Mouse (Mus musculus) stomach, postnatal 0 days (tissue): ENCODE data around the gene Atp2b2. TPM values are rescaled to one million over a fixed set of nuclear protein-coding genes. Genes with fewer than 3 reads are reported as not detected.

Experiments used
- ATAC-seq: fragments of 200-750 bp; cut with Nextera tagmentation; 2 replicates; pipeline ENCODE4 v1.8.0; 2017; ENCODE audit not compliant: low FRiP score, low TSS enrichment
- DNase-seq: peaks from one replicate; pipeline ENCODE4 v3.0.0-alpha.2; 2016; ENCODE audit warnings: low spot score
- H3K27ac ChIP-seq: fragments of 300-500 bp; sonication (generic); replicated peaks from 2 replicates; pipeline ENCODE4 v1.5.1; 2014; ENCODE audit warnings: mild to moderate bottlenecking, control low read depth
- H3K27me3 ChIP-seq: fragments of 300-500 bp; sonication (generic); 2 replicates; pipeline ENCODE4 v1.6.1; 2014; ENCODE audit warnings: low read length; ENCODE audit not compliant: control insufficient read depth, insufficient read depth
- H3K36me3 ChIP-seq: fragments of 300-500 bp; sonication (generic); 2 replicates; pipeline ENCODE4 v1.6.1; 2014; ENCODE audit warnings: low read length, mixed read lengths; ENCODE audit not compliant: control insufficient read depth, insufficient read depth
- H3K4me1 ChIP-seq: fragments of 300-500 bp; sonication (generic); replicated peaks from 2 replicates; pipeline ENCODE4 v1.6.1; 2014; ENCODE audit warnings: antibody characterized with exemption; ENCODE audit not compliant: control insufficient read depth, insufficient read depth
- H3K4me2 ChIP-seq: fragments of 300-500 bp; sonication (generic); replicated peaks from 2 replicates; pipeline ENCODE4 v1.6.1; 2014; ENCODE audit warnings: low read depth, mild to moderate bottlenecking, control low read depth, moderate library complexity
- H3K4me3 ChIP-seq: fragments of 300-500 bp; sonication (generic); 2 replicates; pipeline ENCODE4 v1.5.1; 2014; ENCODE audit warnings: low read depth, low read length, control low read depth
- H3K9ac ChIP-seq: fragments of 300-500 bp; sonication (generic); 2 replicates; pipeline ENCODE4 v1.6.1; 2014; ENCODE audit warnings: mild to moderate bottlenecking, low read length, control low read depth, mixed read lengths
- H3K9me3 ChIP-seq: fragments of 300-500 bp; sonication (generic); 2 replicates; pipeline ENCODE4 v1.6.1; 2016; ENCODE audit warnings: low read length; ENCODE audit not compliant: control insufficient read depth
- CTCF ChIP-seq: IDR thresholded peaks from 2 replicates; pipeline ENCODE4 v1.5.1; 2016; ENCODE audit warnings: antibody characterized with exemption, low read depth, mild to moderate bottlenecking, moderate library complexity
- EP300 ChIP-seq: optimal IDR thresholded peaks from 2 replicates; pipeline ENCODE3; 2016; ENCODE audit warnings: antibody characterized with exemption
- WGBS: fragments of 180-500 bp; shearing (Covaris S2); extraction: QIAGEN DNeasy Blood & Tissue Kit; methylation state at CpG from one replicate; pipeline ENCODE4 v1.1.7; 2014; 5-methylcytosine and 5-hydroxymethylcytosine counted together
- polyA plus RNA-seq: library from polyadenylated mRNA; unstranded; fragments of >200 nt; fragmentation: Nextera tagmentation; extraction: Ambion mirVana; gene quantifications from 2 replicates; pipeline ENCODE4 v1.2.1, GENCODE M21; 2015

Atp2b2 gene
- polyA plus RNA-seq, 1 experiment from 2014 or later, result 0.33 TPM

DNA sequence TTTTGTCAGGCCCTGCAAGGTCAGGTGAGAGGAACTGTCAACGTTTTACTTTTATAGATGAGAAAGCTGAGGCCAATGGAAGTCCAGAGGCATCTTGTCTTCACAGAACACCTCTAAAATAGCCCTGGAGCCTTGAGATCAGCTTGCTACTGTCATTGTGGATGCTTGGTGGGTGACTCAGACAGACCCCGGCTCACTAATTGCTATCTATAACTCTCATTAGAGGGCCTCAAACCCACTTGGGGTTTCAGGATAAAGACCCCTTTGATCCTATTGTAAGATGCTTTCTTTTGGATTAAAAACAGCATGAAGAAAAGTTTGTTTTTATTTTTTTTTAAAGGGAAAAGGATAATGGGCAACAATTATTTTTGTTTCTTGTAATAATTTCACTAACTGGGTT, 243.5 kb downstream of the Atp2b2 start:
- no peaks in the 10 kb centered on the region for H3K9me3 ChIP-seq
- no peak overlapping the region for H3K9ac ChIP-seq
- no peak overlapping the region for H3K4me3 ChIP-seq
- no peak overlapping the region for H3K4me2 ChIP-seq
- no peaks in the 10 kb centered on the region for H3K36me3 ChIP-seq
- no peak for DNase-seq
- no peaks in the 10 kb centered on the region for H3K4me1 ChIP-seq
- ATAC-seq, result no peak
- no peaks in the 10 kb centered on the region for H3K27me3 ChIP-seq
- TF ChIP-seq EP300, result no peak
- no peak for TF ChIP-seq CTCF
- H3K27ac ChIP-seq, result no peak overlapping the region
- 63% methylated on average over 2 of the region's 2 CpGs for WGBS

DNA sequence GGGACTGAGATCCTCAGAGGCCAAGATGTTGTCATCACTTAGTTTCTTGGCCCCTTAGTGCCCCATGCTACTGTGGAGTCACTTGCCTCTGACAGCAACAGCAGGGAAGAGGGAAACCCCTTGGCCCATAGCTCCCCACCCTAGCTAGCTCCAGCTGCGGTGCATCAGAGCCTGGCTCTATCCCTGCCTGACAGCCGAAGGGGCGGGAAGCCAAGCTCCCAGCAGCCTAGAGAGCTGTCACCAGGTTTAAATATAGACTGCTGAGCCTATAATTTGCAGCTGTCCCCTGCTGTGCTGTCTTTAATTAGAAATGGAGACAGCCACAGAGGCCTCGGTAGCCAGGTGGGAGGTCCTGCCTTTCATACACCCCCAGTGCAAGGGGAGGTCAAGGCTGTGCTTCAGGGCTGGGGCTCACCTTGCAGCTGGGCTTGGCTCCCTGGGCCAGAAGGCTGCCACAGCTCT, 247.1 kb downstream of the Atp2b2 start:
- no peak for TF ChIP-seq EP300
- no peak for TF ChIP-seq CTCF
- H3K4me1 ChIP-seq, result no peaks in the 10 kb centered on the region
- DNase-seq, result peak; percentile 44
- no peak overlapping the region for H3K4me3 ChIP-seq
- WGBS, result 14% methylated on average over 4 of the region's 4 CpGs
- H3K9me3 ChIP-seq, result no peaks in the 10 kb centered on the region
- no peak overlapping the region for H3K4me2 ChIP-seq
- ATAC-seq, result peak; percentile 77; the same call in 1 of the 2 replicates
- H3K27ac ChIP-seq, result no peak overlapping the region
- H3K27me3 ChIP-seq, result no peaks in the 10 kb centered on the region
- H3K9ac ChIP-seq, result no peak overlapping the region
- H3K36me3 ChIP-seq, result no peaks in the 10 kb centered on the region

DNA sequence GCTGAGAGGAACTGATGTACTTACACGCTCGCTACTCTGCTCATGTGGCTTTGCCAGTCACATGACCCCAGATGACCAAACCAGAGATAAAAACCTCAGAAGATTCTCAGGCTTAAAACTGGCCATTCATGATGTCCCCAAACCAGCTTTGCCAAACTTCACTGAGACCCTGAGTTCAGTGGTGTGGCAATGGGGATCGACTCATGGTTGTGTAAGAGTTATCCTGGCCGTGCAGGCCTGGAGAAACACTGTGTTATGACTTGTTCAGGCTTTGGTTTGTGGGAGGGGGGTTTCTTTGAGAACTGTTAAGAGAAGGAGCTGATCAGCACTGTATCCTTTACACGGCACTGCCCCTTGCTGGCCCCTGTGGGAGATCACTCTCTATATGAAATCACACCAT, 250.0 kb downstream of the Atp2b2 start:
- TF ChIP-seq EP300, result no peak
- TF ChIP-seq CTCF, result no peak
- H3K36me3 ChIP-seq, result no peaks in the 10 kb centered on the region
- H3K4me1 ChIP-seq, result no peaks in the 10 kb centered on the region
- no peak overlapping the region for H3K4me3 ChIP-seq
- no peaks in the 10 kb centered on the region for H3K9me3 ChIP-seq
- DNase-seq (no peak), ATAC-seq (no peak)
- no peak overlapping the region for H3K9ac ChIP-seq
- H3K27me3 ChIP-seq, result no peaks in the 10 kb centered on the region
- H3K4me2 ChIP-seq, result no peak overlapping the region
- WGBS, result 80% methylated on average over 5 of the region's 5 CpGs
- H3K27ac ChIP-seq, result no peak overlapping the region

DNA sequence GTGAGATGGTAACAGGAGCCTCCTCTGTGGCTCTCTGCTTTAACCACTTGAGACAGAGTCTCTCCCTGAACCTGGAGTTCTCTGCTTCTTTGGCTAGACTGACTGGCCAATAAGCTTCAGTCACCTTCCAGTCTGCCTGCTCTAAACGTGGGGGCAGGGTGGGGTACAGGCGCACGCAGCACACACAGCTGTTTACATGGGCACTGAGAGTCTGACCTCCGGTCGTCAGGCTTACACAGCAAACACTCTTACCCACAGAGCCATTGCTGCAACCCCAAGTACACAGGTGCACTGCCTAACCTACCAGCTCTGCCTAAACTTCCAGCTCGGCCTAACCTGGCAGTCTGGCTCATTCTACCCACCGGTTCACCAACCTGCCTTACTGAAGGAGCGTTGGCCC, 251.4 kb downstream of the Atp2b2 start:
- Histone ChIP-seq H3K36me3 (no peaks in the 10 kb centered on the region), H3K9ac (no peak overlapping the region), H3K4me2 (no peak overlapping the region), H3K9me3 (no peaks in the 10 kb centered on the region), H3K27me3 (no peaks in the 10 kb centered on the region), H3K4me3 (no peak overlapping the region), H3K27ac (no peak overlapping the region), H3K4me1 (no peaks in the 10 kb centered on the region)
- no peak for TF ChIP-seq CTCF
- no peak for TF ChIP-seq EP300
- ATAC-seq (no peak), DNase-seq (no peak)
- WGBS, result 53% methylated on average over 8 of the region's 8 CpGs

GRCm38 (mm10) chr6:113787459-113787968, 254.9 kb downstream of the Atp2b2 start:
- no peak for DNase-seq
- Histone ChIP-seq H3K27ac (no peak overlapping the region), H3K4me3 (no peak overlapping the region), H3K36me3 (no peaks in the 10 kb centered on the region), H3K9ac (no peak overlapping the region), H3K4me1 (no peaks in the 10 kb centered on the region), H3K4me2 (no peak overlapping the region), H3K27me3 (no peaks in the 10 kb centered on the region), H3K9me3 (no peaks in the 10 kb centered on the region)
- 39% methylated on average over 6 of the region's 6 CpGs for WGBS
- ATAC-seq, result no peak
- TF ChIP-seq CTCF, result no peak
- TF ChIP-seq EP300, result no peak

- WGBS, result 76% methylated on average over 7 of the region's 7 CpGs
- no peak for ATAC-seq
Measured at GRCm38 (mm10) chr6:113785658-113786057, 256.8 kb downstream of the Atp2b2 start.

More at GRCm38 (mm10) chr6:113785658-113786057, 256.8 kb downstream of the Atp2b2 start:
- no peak overlapping the region for H3K9ac ChIP-seq
- no peak overlapping the region for H3K4me3 ChIP-seq
- TF ChIP-seq CTCF (no peak), EP300 (no peak)
- H3K27me3 ChIP-seq, result no peaks in the 10 kb centered on the region
- H3K36me3 ChIP-seq, result no peaks in the 10 kb centered on the region
- no peak for DNase-seq
- H3K4me2 ChIP-seq, result no peak overlapping the region
- H3K4me1 ChIP-seq, result no peaks in the 10 kb centered on the region
- H3K27ac ChIP-seq, result no peak overlapping the region
- no peaks in the 10 kb centered on the region for H3K9me3 ChIP-seq
